Mouse (Mus musculus) erythroblast, embryonic 14.5 days (primary cell): ENCODE measurements around the gene Il17re.

Source experiments
- GATA1 ChIP-seq: IDR thresholded peaks from 2 replicates; pipeline ENCODE4 v1.6.1; 2012; ENCODE audit warnings: low read length, inconsistent platforms, mixed read lengths
- TAL1 ChIP-seq: IDR thresholded peaks from 3 replicates; pipeline ENCODE4 v1.6.1; 2012; ENCODE audit warnings: low read length, inconsistent platforms, mixed read lengths

GRCm38 (mm10) chr6:113483100-113483615 is 24.9 kb downstream of the Il17re start, which contains the start of gene Creld1:
- TF ChIP-seq GATA1, result no peak
- TF ChIP-seq TAL1, result no peak
